Mouse (Mus musculus) R1 (cell line): ENCODE data around the gene Plxnd1.

ENCODE experiments used
- DNase-seq: peaks from one replicate; pipeline ENCODE4 v3.0.0-alpha.2; 2018; ENCODE audit warnings: low read depth, low spot score

Gene Plxnd1

GRCm38 (mm10) chr6:115994877-115995520, at the start of gene Plxnd1:
Gene Plxnd1 (minus strand): TSS chr6:115995005.
- peak; percentile 74 for DNase-seq

GRCm38 (mm10) chr6:116044039-116044438, 49.2 kb upstream of the Plxnd1 start:
- DNase-seq, result no peak

- DNase-seq, result no peak
Observed at GRCm38 (mm10) chr6:116038222-116038621, 43.4 kb upstream of the Plxnd1 start.

GRCm38 (mm10) chr6:116037281-116037831, 42.6 kb upstream of the Plxnd1 start:
- DNase-seq, result no peak

- no peak for DNase-seq
Observed at GRCm38 (mm10) chr6:116036555-116036954, 41.8 kb upstream of the Plxnd1 start.

- no peak for DNase-seq
Observed at GRCm38 (mm10) chr6:116031052-116031451, 36.2 kb upstream of the Plxnd1 start.

GRCm38 (mm10) chr6:116024666-116025065, 29.9 kb upstream of the Plxnd1 start:
- DNase-seq, result no peak

- DNase-seq, result no peak
Observed at GRCm38 (mm10) chr6:116021961-116022485, 27.2 kb upstream of the Plxnd1 start.

GRCm38 (mm10) chr6:116015902-116016301, 21.1 kb upstream of the Plxnd1 start:
- DNase-seq, result no peak

- no peak for DNase-seq
Observed at GRCm38 (mm10) chr6:116014111-116014510, 19.3 kb upstream of the Plxnd1 start.

- DNase-seq, result no peak
Observed at GRCm38 (mm10) chr6:116013687-116014086, 18.9 kb upstream of the Plxnd1 start.

GRCm38 (mm10) chr6:116010541-116010940, 15.7 kb upstream of the Plxnd1 start:
- peak; percentile 59 for DNase-seq

GRCm38 (mm10) chr6:116009426-116009825, 14.6 kb upstream of the Plxnd1 start:
- DNase-seq, result peak; percentile 56

GRCm38 (mm10) chr6:116007561-116008173, 12.9 kb upstream of the Plxnd1 start:
- peak; percentile 78 for DNase-seq

- no peak for DNase-seq
Observed at GRCm38 (mm10) chr6:116006731-116007130, 11.9 kb upstream of the Plxnd1 start.

- DNase-seq, result no peak
Observed at GRCm38 (mm10) chr6:116005959-116006288, 11.1 kb upstream of the Plxnd1 start.

GRCm38 (mm10) chr6:116005275-116005958, 10.6 kb upstream of the Plxnd1 start:
- no peak for DNase-seq

- no peak for DNase-seq
Observed at GRCm38 (mm10) chr6:116004716-116005115, 9.9 kb upstream of the Plxnd1 start.

- no peak for DNase-seq
Observed at GRCm38 (mm10) chr6:116004069-116004468, 9.3 kb upstream of the Plxnd1 start.

GRCm38 (mm10) chr6:116003516-116003915, 8.7 kb upstream of the Plxnd1 start:
- no peak for DNase-seq

- no peak for DNase-seq
Observed at GRCm38 (mm10) chr6:116002311-116003104, 7.7 kb upstream of the Plxnd1 start.

GRCm38 (mm10) chr6:116000851-116001250, 6.0 kb upstream of the Plxnd1 start:
- DNase-seq, result no peak
